Mouse (Mus musculus): ENCODE results near the gene Adarb2.

GRCm38 (mm10) chr13:8341086-8341807, 138.6 kb downstream of the Adarb2 start:
- no peak for TF ChIP-seq CTCF (IDR thresholded peaks at IDR 0.05; ENCODE audit: borderline replicate concordance, insufficient read depth, low read depth, low read length)
- TF ChIP-seq POLR2A (IDR thresholded peaks at IDR 0.05; ENCODE audit: borderline replicate concordance, insufficient read depth, low read length) = no peak
